In genomic region chr6:122296918-122297278, GRCm38 (mm10) we compare ENCODE assay signal across 9 mouse cellular contexts. TPM values are rescaled to one million over a fixed set of nuclear protein-coding genes. Genes with fewer than 3 reads are reported as not detected.
DNase-seq lines count a peak whose midpoint lies in the region; ATAC-seq and TF ChIP-seq lines count a peak whose summit lies in the region.
"Had no signal": no experiment of that assay in that cellular context is flagged by ENCODE, and none has a peak within 500 bp of the region (broad histone marks: within the 10 kb centered on the region; RNA-seq: fewer than 3 reads in every experiment).

No protein-coding gene starts in this region.

- no peaks in the 10 kb centered on the region for H3K4me1 ChIP-seq in kidney, adult 2 months (ENCODE audit: control insufficient read depth, insufficient read depth, low read length)
- H3K4me1 ChIP-seq in cortical plate, adult 2 months (ENCODE audit: control insufficient read depth, insufficient read depth, low read length): no peaks in the 10 kb centered on the region; the same call in 1 of the 2 replicates
- 0 out of 2 replicates have a peak, but pooled peaks cover 9% of the 10 kb centered on the region for H3K4me1 ChIP-seq in hindbrain, embryonic 14.5 days (replicated peaks; ENCODE audit: control insufficient read depth, insufficient read depth, low read length)
- peaks cover 8% of the 10 kb centered on the region; the same call in 1 of the 2 replicates for H3K4me1 ChIP-seq in midbrain, embryonic 14.5 days (ENCODE audit: control insufficient read depth, insufficient read depth, low read length)

- no peaks in the 10 kb centered on the region for H3K9me3 ChIP-seq in hindbrain, embryonic 14.5 days (ENCODE audit: control insufficient read depth, low read length)
- H3K9me3 ChIP-seq in midbrain, embryonic 14.5 days (ENCODE audit: control insufficient read depth, low read length): no peaks in the 10 kb centered on the region

- H3K9ac ChIP-seq in hindbrain, embryonic 14.5 days: peak overlapping the region; percentile 82
- H3K9ac ChIP-seq in midbrain, embryonic 14.5 days (replicated peaks; ENCODE audit: low read length): peak overlapping the region; percentile 62

- peak overlapping the region; percentile 61 for H3K4me2 ChIP-seq in hindbrain, embryonic 14.5 days (replicated peaks)
- H3K4me2 ChIP-seq in midbrain, embryonic 14.5 days (ENCODE audit: low read length): peak overlapping the region; percentile 56

- 33% methylated on average over 3 of the region's 3 CpGs for WGBS in kidney, adult 2 months
- WGBS in hindbrain, embryonic 14.5 days: 26% methylated on average over 3 of the region's 3 CpGs
- 32% methylated on average over 3 of the region's 3 CpGs for WGBS in midbrain, embryonic 14.5 days

- 0 out of 2 replicates have a peak, but pooled peaks have one; percentile 36 for ATAC-seq in hindbrain, embryonic 14.5 days (ENCODE audit: low FRiP score)
- ATAC-seq in midbrain, embryonic 14.5 days (ENCODE audit: low FRiP score, low TSS enrichment): peak; percentile 7; the same call in 1 of the 2 replicates
- ATAC-seq: Patski had no signal

- H3K27me3 ChIP-seq in kidney, adult 2 months (replicated peaks; ENCODE audit: control insufficient read depth, insufficient read depth, low read length): no peaks in the 10 kb centered on the region
- H3K27me3 ChIP-seq in hindbrain, embryonic 14.5 days (ENCODE audit: control insufficient read depth, insufficient read depth, low read length): no peaks in the 10 kb centered on the region
- no peaks in the 10 kb centered on the region for H3K27me3 ChIP-seq in midbrain, embryonic 14.5 days (ENCODE audit: control insufficient read depth, insufficient read depth, low read length)

- TF ChIP-seq CTCF in kidney, adult 2 months (conservative IDR thresholded peaks at IDR 0.05; ENCODE audit: insufficient read depth, insufficient read length, low read depth, low read length): no peak
- TF ChIP-seq CTCF in cortical plate, adult 2 months (IDR thresholded peaks at IDR 0.05; ENCODE audit: extremely low read depth, insufficient read depth, low read length): no peak

- no peak overlapping the region for H3K27ac ChIP-seq in kidney, adult 2 months (ENCODE audit: insufficient read depth, low read depth, low read length)
- H3K27ac ChIP-seq in cortical plate, adult 2 months (ENCODE audit: insufficient read depth, low read length): no peak overlapping the region
- peak overlapping the region; percentile 86 for H3K27ac ChIP-seq in hindbrain, embryonic 14.5 days
- H3K27ac ChIP-seq in midbrain, embryonic 14.5 days (replicated peaks; ENCODE audit: low read depth, low read length): peak overlapping the region; percentile 85

- peak overlapping the region; percentile 56 for H3K4me3 ChIP-seq in kidney, adult 2 months (ENCODE audit: insufficient read depth, low read depth, low read length)
- peak overlapping the region; percentile 44 for H3K4me3 ChIP-seq in cortical plate, adult 2 months (ENCODE audit: insufficient read depth, low read length)
- peak overlapping the region; percentile 42 for H3K4me3 ChIP-seq in hindbrain, embryonic 14.5 days (replicated peaks; ENCODE audit: low read length)
- H3K4me3 ChIP-seq in midbrain, embryonic 14.5 days (replicated peaks; ENCODE audit: low read depth, low read length): peak overlapping the region; percentile 43

- no peak for TF ChIP-seq POLR2A in kidney, adult 2 months (IDR thresholded peaks at IDR 0.05; ENCODE audit: low read depth, low read length)
- TF ChIP-seq POLR2A in cortical plate, adult 2 months (IDR thresholded peaks at IDR 0.05; ENCODE audit: extremely low read depth, insufficient read depth, low read length): no peak

- DNase-seq in kidney, adult 2 months: no peak
- no peak for DNase-seq in kidney, postnatal 36 days
- no peak for DNase-seq in hindbrain, embryonic 14.5 days (ENCODE audit: low spot score)
- no peak for DNase-seq in midbrain, embryonic 14.5 days
- no peak for DNase-seq in thymus, postnatal 4 days
- no peak for DNase-seq in spleen, adult 12 weeks (ENCODE audit: low spot score)
- DNase-seq in right cerebral cortex, postnatal 14 days: no peak

- no peaks in the 10 kb centered on the region for H3K36me3 ChIP-seq in kidney, adult 2 months (ENCODE audit: control insufficient read depth, insufficient read depth, low read length)
- no peaks in the 10 kb centered on the region for H3K36me3 ChIP-seq in hindbrain, embryonic 14.5 days (replicated peaks; ENCODE audit: control insufficient read depth, insufficient read depth)
- no peaks in the 10 kb centered on the region for H3K36me3 ChIP-seq in midbrain, embryonic 14.5 days (ENCODE audit: control insufficient read depth, insufficient read depth, low read length)

RNA-seq across cellular contexts. Expression of gene M6pr, which starts 11.6 kb away (rescaled TPM):
- polyA plus RNA-seq in kidney, adult 2 months (2012; rRNA removed): 94.4 and 107 TPM in 2 replicates
- polyA plus RNA-seq in cortical plate, adult 2 months (2012; rRNA removed): 73.4 and 78.5 TPM in 2 replicates
- polyA plus RNA-seq in hindbrain, embryonic 14.5 days (2014; fragmentation: Nextera tagmentation; extraction: Ambion mirVana): 51.4 and 53.7 TPM in 2 replicates
- 40.2 and 60.9 TPM in 2 replicates for polyA plus RNA-seq in midbrain, embryonic 14.5 days (2014; fragmentation: Nextera tagmentation; extraction: Ambion mirVana)

RNA-seq across cellular contexts. Expression of gene Klrg1, which starts 14.2 kb away (rescaled TPM):
- 0.08 TPM in 1 of 2 replicates, not detected in the other for polyA plus RNA-seq in kidney, adult 2 months (2012; rRNA removed)
- polyA plus RNA-seq in cortical plate, adult 2 months (2012; rRNA removed): 0.17 and 0.34 TPM in 2 replicates
- polyA plus RNA-seq in hindbrain, embryonic 14.5 days (2014; fragmentation: Nextera tagmentation; extraction: Ambion mirVana): 0.53 and 0.82 TPM in 2 replicates
- 0.92 and 1.0 TPM in 2 replicates for polyA plus RNA-seq in midbrain, embryonic 14.5 days (2014; fragmentation: Nextera tagmentation; extraction: Ambion mirVana)
- polyA plus RNA-seq: Patski had no signal

RNA-seq across cellular contexts. Expression of gene Phc1, which starts 43.5 kb away (rescaled TPM):
- 27.4 and 39.1 TPM in 2 replicates for polyA plus RNA-seq in kidney, adult 2 months (2012; rRNA removed)
- 44.7 and 48.8 TPM in 2 replicates for polyA plus RNA-seq in cortical plate, adult 2 months (2012; rRNA removed)
- 37.0 and 39.0 TPM in 2 replicates for polyA plus RNA-seq in hindbrain, embryonic 14.5 days (2014; fragmentation: Nextera tagmentation; extraction: Ambion mirVana)
- 43.3 and 46.7 TPM in 2 replicates for polyA plus RNA-seq in midbrain, embryonic 14.5 days (2014; fragmentation: Nextera tagmentation; extraction: Ambion mirVana)

Comparison
In these comparisons a context has a peak if more than half of its experiments do, and no peak if none do; other contexts are left out.
1. H3K27ac ChIP-seq: peak in hindbrain, embryonic 14.5 days (single experiment) and midbrain, embryonic 14.5 days (single experiment); none in kidney, adult 2 months (single experiment) and cortical plate, adult 2 months (single experiment).
2. Peak in every context shown above with its lines, with median percentiles within 50 percentile points of each other: H3K4me3 ChIP-seq.